Mouse (Mus musculus): ENCODE measurements at regions not wholly inside any gene's neighbourhood (a gene's known extent, or its start where the extent isn't known, plus 50 kb on each side); places are given as distances from the start of the nearest gene placed in this dataset.

- no peak overlapping the region for H3K27ac ChIP-seq (ENCODE audit: low read depth, low read length)
- H3K36me3 ChIP-seq (ENCODE audit: control insufficient read depth, insufficient read depth, low read length) = no peaks in the 10 kb centered on the region
- no peaks in the 10 kb centered on the region for H3K9me3 ChIP-seq (ENCODE audit: control insufficient read depth, low read length)
- H3K4me2 ChIP-seq (ENCODE audit: low read depth, low read length, severe bottlenecking) = no peak overlapping the region
- no peak for DNase-seq (ENCODE audit: low spot score)
- no peaks in the 10 kb centered on the region for H3K4me1 ChIP-seq (replicated peaks; ENCODE audit: control insufficient read depth, insufficient read depth, low read length)
- ATAC-seq (replicated peaks; ENCODE audit: low FRiP score) = no peak
- H3K27me3 ChIP-seq (ENCODE audit: control insufficient read depth, insufficient read depth, low read length) = no peaks in the 10 kb centered on the region
- whole genome bisulfite sequencing = 89% methylated on average over 1 of the region's 1 CpGs
- H3K4me3 ChIP-seq (ENCODE audit: low read depth, low read length) = no peak overlapping the region
- no peak overlapping the region for H3K9ac ChIP-seq (ENCODE audit: low read length)
Measured at GRCm38 (mm10) chr3:80025795-80026194, 141.5 kb downstream of the Fam198b start.

- Histone ChIP-seq H3K27me3 (ENCODE audit: control insufficient read depth, insufficient read depth, low read length) (no peaks in the 10 kb centered on the region), H3K9me3 (ENCODE audit: control insufficient read depth, low read length) (no peaks in the 10 kb centered on the region), H3K4me2 (ENCODE audit: low read depth, low read length, severe bottlenecking) (no peak overlapping the region), H3K9ac (ENCODE audit: low read length) (no peak overlapping the region), H3K4me1 (replicated peaks; ENCODE audit: control insufficient read depth, insufficient read depth, low read length) (no peaks in the 10 kb centered on the region), H3K4me3 (ENCODE audit: low read depth, low read length) (no peak overlapping the region), H3K27ac (ENCODE audit: low read depth, low read length) (no peak overlapping the region), H3K36me3 (ENCODE audit: control insufficient read depth, insufficient read depth, low read length) (no peaks in the 10 kb centered on the region)
- no peak for ATAC-seq (replicated peaks; ENCODE audit: low FRiP score)
- 87% methylated on average over 3 of the region's 3 CpGs for WGBS
- no peak for DNase-seq (ENCODE audit: low spot score)
Measured at GRCm38 (mm10) chr3:80033071-80033470, 148.7 kb downstream of the Fam198b start.

GRCm38 (mm10) chr3:80038553-80039129 is 154.3 kb downstream of the Fam198b start:
- WGBS = 81% methylated on average over 11 of the region's 11 CpGs
- no peak overlapping the region for H3K27ac ChIP-seq (ENCODE audit: low read depth, low read length)
- no peak overlapping the region for H3K4me3 ChIP-seq (ENCODE audit: low read depth, low read length)
- H3K4me1 ChIP-seq (replicated peaks; ENCODE audit: control insufficient read depth, insufficient read depth, low read length) = no peaks in the 10 kb centered on the region
- H3K36me3 ChIP-seq (ENCODE audit: control insufficient read depth, insufficient read depth, low read length) = no peaks in the 10 kb centered on the region
- ATAC-seq (replicated peaks; ENCODE audit: low FRiP score) (no peak), DNase-seq (ENCODE audit: low spot score) (no peak)
- no peak overlapping the region for H3K4me2 ChIP-seq (ENCODE audit: low read depth, low read length, severe bottlenecking)
- no peaks in the 10 kb centered on the region for H3K9me3 ChIP-seq (ENCODE audit: control insufficient read depth, low read length)
- no peak overlapping the region for H3K9ac ChIP-seq (ENCODE audit: low read length)
- no peaks in the 10 kb centered on the region for H3K27me3 ChIP-seq (ENCODE audit: control insufficient read depth, insufficient read depth, low read length)

- Histone ChIP-seq H3K27me3 (ENCODE audit: control insufficient read depth, insufficient read depth, low read length) (no peaks in the 10 kb centered on the region), H3K9me3 (ENCODE audit: control insufficient read depth, low read length) (no peaks in the 10 kb centered on the region), H3K36me3 (ENCODE audit: control insufficient read depth, insufficient read depth, low read length) (no peaks in the 10 kb centered on the region), H3K4me2 (ENCODE audit: low read depth, low read length, severe bottlenecking) (no peak overlapping the region), H3K4me3 (ENCODE audit: low read depth, low read length) (no peak overlapping the region), H3K9ac (ENCODE audit: low read length) (no peak overlapping the region), H3K27ac (ENCODE audit: low read depth, low read length) (no peak overlapping the region), H3K4me1 (replicated peaks; ENCODE audit: control insufficient read depth, insufficient read depth, low read length) (no peaks in the 10 kb centered on the region)
- 81% methylated on average over 5 of the region's 5 CpGs for WGBS
- DNase-seq (ENCODE audit: low spot score) (no peak), ATAC-seq (replicated peaks; ENCODE audit: low FRiP score) (no peak)
Measured at GRCm38 (mm10) chr3:80042756-80043484, 158.6 kb downstream of the Fam198b start.

GRCm38 (mm10) chr3:80049495-80050225 is 165.3 kb downstream of the Fam198b start:
- no peak overlapping the region for H3K9ac ChIP-seq (ENCODE audit: low read length)
- no peaks in the 10 kb centered on the region for H3K36me3 ChIP-seq (ENCODE audit: control insufficient read depth, insufficient read depth, low read length)
- H3K27me3 ChIP-seq (ENCODE audit: control insufficient read depth, insufficient read depth, low read length) = no peaks in the 10 kb centered on the region
- H3K4me2 ChIP-seq (ENCODE audit: low read depth, low read length, severe bottlenecking) = no peak overlapping the region
- no peak overlapping the region for H3K4me3 ChIP-seq (ENCODE audit: low read depth, low read length)
- no peaks in the 10 kb centered on the region for H3K4me1 ChIP-seq (replicated peaks; ENCODE audit: control insufficient read depth, insufficient read depth, low read length)
- 79% methylated on average over 5 of the region's 5 CpGs for WGBS
- no peak for ATAC-seq (replicated peaks; ENCODE audit: low FRiP score)
- no peaks in the 10 kb centered on the region for H3K9me3 ChIP-seq (ENCODE audit: control insufficient read depth, low read length)
- no peak overlapping the region for H3K27ac ChIP-seq (ENCODE audit: low read depth, low read length)
- no peak for DNase-seq (ENCODE audit: low spot score)

GRCm38 (mm10) chr3:80050920-80051319 is 166.6 kb downstream of the Fam198b start:
- no peaks in the 10 kb centered on the region for H3K4me1 ChIP-seq (replicated peaks; ENCODE audit: control insufficient read depth, insufficient read depth, low read length)
- no peak for DNase-seq (ENCODE audit: low spot score)
- 79% methylated on average over 4 of the region's 4 CpGs for WGBS
- no peak overlapping the region for H3K4me2 ChIP-seq (ENCODE audit: low read depth, low read length, severe bottlenecking)
- no peak overlapping the region for H3K9ac ChIP-seq (ENCODE audit: low read length)
- no peaks in the 10 kb centered on the region for H3K9me3 ChIP-seq (ENCODE audit: control insufficient read depth, low read length)
- H3K36me3 ChIP-seq (ENCODE audit: control insufficient read depth, insufficient read depth, low read length) = no peaks in the 10 kb centered on the region
- no peaks in the 10 kb centered on the region for H3K27me3 ChIP-seq (ENCODE audit: control insufficient read depth, insufficient read depth, low read length)
- no peak overlapping the region for H3K4me3 ChIP-seq (ENCODE audit: low read depth, low read length)
- no peak overlapping the region for H3K27ac ChIP-seq (ENCODE audit: low read depth, low read length)
- ATAC-seq (replicated peaks; ENCODE audit: low FRiP score) = no peak

GRCm38 (mm10) chr3:80051963-80052362 is 167.6 kb downstream of the Fam198b start:
- Histone ChIP-seq H3K9me3 (ENCODE audit: control insufficient read depth, low read length) (no peaks in the 10 kb centered on the region), H3K4me2 (ENCODE audit: low read depth, low read length, severe bottlenecking) (no peak overlapping the region), H3K4me1 (replicated peaks; ENCODE audit: control insufficient read depth, insufficient read depth, low read length) (no peaks in the 10 kb centered on the region), H3K36me3 (ENCODE audit: control insufficient read depth, insufficient read depth, low read length) (no peaks in the 10 kb centered on the region), H3K27ac (ENCODE audit: low read depth, low read length) (no peak overlapping the region), H3K4me3 (ENCODE audit: low read depth, low read length) (no peak overlapping the region), H3K27me3 (ENCODE audit: control insufficient read depth, insufficient read depth, low read length) (no peaks in the 10 kb centered on the region), H3K9ac (ENCODE audit: low read length) (no peak overlapping the region)
- 84% methylated on average over 4 of the region's 4 CpGs for WGBS
- DNase-seq (ENCODE audit: low spot score) (no peak), ATAC-seq (replicated peaks; ENCODE audit: low FRiP score) (no peak)

- H3K4me3 ChIP-seq (ENCODE audit: low read depth, low read length) = no peak overlapping the region
- H3K9me3 ChIP-seq (ENCODE audit: control insufficient read depth, low read length) = no peaks in the 10 kb centered on the region
- ATAC-seq (replicated peaks; ENCODE audit: low FRiP score) = no peak
- H3K27me3 ChIP-seq (ENCODE audit: control insufficient read depth, insufficient read depth, low read length) = no peaks in the 10 kb centered on the region
- H3K36me3 ChIP-seq (ENCODE audit: control insufficient read depth, insufficient read depth, low read length) = no peaks in the 10 kb centered on the region
- no peak overlapping the region for H3K4me2 ChIP-seq (ENCODE audit: low read depth, low read length, severe bottlenecking)
- DNase-seq (ENCODE audit: low spot score) = no peak
- H3K9ac ChIP-seq (ENCODE audit: low read length) = no peak overlapping the region
- H3K27ac ChIP-seq (ENCODE audit: low read depth, low read length) = no peak overlapping the region
- H3K4me1 ChIP-seq (replicated peaks; ENCODE audit: control insufficient read depth, insufficient read depth, low read length) = no peaks in the 10 kb centered on the region
- 64% methylated on average over 3 of the region's 3 CpGs for WGBS
Measured at GRCm38 (mm10) chr3:80052879-80053278, 168.5 kb downstream of the Fam198b start.

All from forebrain, embryonic 11.5 days (tissue).